Mouse (Mus musculus) CH12.LX (cell line): ENCODE measurements at regions not wholly inside any gene's neighbourhood (a gene's known extent, or its start where the extent isn't known, plus 50 kb on each side); places are given as distances from the start of the nearest gene placed in this dataset.

ENCODE experiments used
- DNase-seq: peaks from one replicate; pipeline ENCODE4 v3.0.0-alpha.2; 2013; ENCODE audit errors: extremely low read depth
- H3K27ac ChIP-seq: 2 replicates; pipeline ENCODE4 v1.5.1; 2012; ENCODE audit warnings: low read depth, mild to moderate bottlenecking, control low read depth, moderate library complexity; ENCODE audit not compliant: insufficient read depth
- H3K27me3 ChIP-seq: replicated peaks from 2 replicates; pipeline ENCODE3; 2012; ENCODE audit warnings: inconsistent platforms
- H3K36me3 ChIP-seq, 2 experiments: replicated peaks in 1 of 2; 2 replicates each; pipeline versions ENCODE3 to v1.6.1; 2012; ENCODE audit warnings: inconsistent platforms in 1 of 2, low read length in 1 of 2, mild to moderate bottlenecking in 1 of 2, mixed read lengths in 1 of 2, moderate library complexity in 1 of 2; ENCODE audit not compliant: control insufficient read depth in 1 of 2, insufficient read depth in 1 of 2
- H3K4me1 ChIP-seq, 2 experiments: 2 replicates each; pipeline ENCODE4 v1.6.1; 2012; ENCODE audit warnings: inconsistent platforms in 1 of 2, moderate library complexity in 1 of 2; ENCODE audit not compliant: insufficient read depth in 2 of 2, control insufficient read depth in 1 of 2
- H3K4me2 ChIP-seq: 2 replicates; pipeline ENCODE4 v1.6.1; 2012; ENCODE audit warnings: low read depth, mild to moderate bottlenecking, control low read depth; ENCODE audit not compliant: poor library complexity, insufficient read depth, severe bottlenecking
- H3K4me3 ChIP-seq, 3 experiments: fragments of 150-350 bp in 1 of 3; sonication (generic) in 1 of 3; replicated peaks in 1 of 3; 2 replicates each; pipeline versions ENCODE3 to v1.5.1; 2011 to 2012; ENCODE audit warnings: low read depth in 2 of 3, low read length in 2 of 3, mild to moderate bottlenecking in 2 of 3, moderate library complexity in 2 of 3, control low read depth in 1 of 3, improper control_type of control experiment in 1 of 3, inconsistent platforms in 1 of 3, mixed read lengths in 1 of 3; ENCODE audit not compliant: poor library complexity in 1 of 3
- H3K79me2 ChIP-seq: replicated peaks from 2 replicates; pipeline ENCODE4 v1.6.1; 2012; ENCODE audit warnings: mild to moderate bottlenecking, moderate library complexity; ENCODE audit not compliant: control insufficient read depth, poor library complexity, insufficient read depth, severe bottlenecking; ENCODE audit errors: extremely low read depth
- H3K9ac ChIP-seq: 2 replicates; pipeline ENCODE4 v1.6.1; 2012; ENCODE audit warnings: low read depth, mild to moderate bottlenecking, control low read depth, moderate library complexity; ENCODE audit not compliant: insufficient read depth
- H3K9me3 ChIP-seq: replicated peaks from 2 replicates; pipeline ENCODE3; 2012; ENCODE audit warnings: low read length, inconsistent platforms, mixed read lengths
- CHD1 ChIP-seq: IDR thresholded peaks from 2 replicates; pipeline ENCODE4 v1.6.1; 2012; ENCODE audit warnings: low read depth, low read length, improper control_type of control experiment, inconsistent platforms
- CHD2 ChIP-seq: IDR thresholded peaks from 2 replicates; pipeline ENCODE4 v1.6.1; 2011; ENCODE audit warnings: low read length, improper control_type of control experiment
- CTCF ChIP-seq, 2 experiments: IDR thresholded peaks in 1 of 2; conservative IDR thresholded peaks in 1 of 2; 2 replicates each; pipeline ENCODE4 v1.5.1; 2011 to 2012; ENCODE audit warnings: low read depth in 2 of 2, low read length in 2 of 2, improper control_type of control experiment in 1 of 2, inconsistent platforms in 1 of 2, mild to moderate bottlenecking in 1 of 2, moderate library complexity in 1 of 2
- GABPA ChIP-seq: IDR thresholded peaks from 2 replicates; pipeline ENCODE4 v1.6.1; 2012; ENCODE audit warnings: low read depth, low read length, improper control_type of control experiment, inconsistent platforms; ENCODE audit not compliant: insufficient replicate concordance
- IRF4 ChIP-seq: IDR thresholded peaks from 2 replicates; pipeline ENCODE4 v1.6.1; 2014; ENCODE audit warnings: low read depth, mild to moderate bottlenecking, inconsistent platforms, low read length, improper control_type of control experiment
- JUND ChIP-seq: conservative IDR thresholded peaks from 2 replicates; pipeline ENCODE4 v1.6.1; 2011; ENCODE audit warnings: low read depth, low read length, improper control_type of control experiment
- MXI1 ChIP-seq: IDR thresholded peaks from 2 replicates; pipeline ENCODE4 v1.6.1; 2011; ENCODE audit warnings: mild to moderate bottlenecking, low read depth, low read length, improper control_type of control experiment
- MYC ChIP-seq: IDR thresholded peaks from 2 replicates; pipeline ENCODE4 v1.6.1; 2011; ENCODE audit warnings: low read depth, mild to moderate bottlenecking, improper control_type of control experiment, low read length
- NRF1 ChIP-seq: IDR thresholded peaks from 2 replicates; pipeline ENCODE4 v1.6.1; 2014; ENCODE audit warnings: low read depth, mild to moderate bottlenecking, inconsistent platforms, low read length, improper control_type of control experiment, moderate library complexity
- POLR2A ChIP-seq: IDR thresholded peaks from 2 replicates; pipeline ENCODE4 v1.6.1; 2011; ENCODE audit warnings: low read depth, mild to moderate bottlenecking, improper control_type of control experiment, low read length
- RCOR1 ChIP-seq: conservative IDR thresholded peaks from 2 replicates; pipeline ENCODE4 v1.6.1; 2012; ENCODE audit warnings: low read depth, mild to moderate bottlenecking, inconsistent platforms, low read length, improper control_type of control experiment
- SIN3A ChIP-seq: IDR thresholded peaks from 2 replicates; pipeline ENCODE4 v1.6.1; 2012; ENCODE audit warnings: low read length, improper control_type of control experiment, inconsistent platforms
- SMC3 ChIP-seq: IDR thresholded peaks from 2 replicates; pipeline ENCODE4 v1.6.1; 2011; ENCODE audit warnings: low read depth, low read length, improper control_type of control experiment
- TBP ChIP-seq: conservative IDR thresholded peaks from 2 replicates; pipeline ENCODE4 v1.6.1; 2011; ENCODE audit warnings: low read depth, low read length, improper control_type of control experiment
- TCF12 ChIP-seq: IDR thresholded peaks from 2 replicates; pipeline ENCODE4 v1.6.1; 2014; ENCODE audit warnings: low read depth, mild to moderate bottlenecking, inconsistent platforms, low read length, improper control_type of control experiment
- UBTF ChIP-seq: IDR thresholded peaks from 2 replicates; pipeline ENCODE4 v1.6.1; 2012; ENCODE audit warnings: low read depth, mild to moderate bottlenecking, inconsistent platforms, low read length, improper control_type of control experiment, moderate library complexity
- USF2 ChIP-seq: conservative IDR thresholded peaks from 2 replicates; pipeline ENCODE4 v1.6.1; 2011; ENCODE audit warnings: low read depth, low read length, improper control_type of control experiment
- ZKSCAN1 ChIP-seq: IDR thresholded peaks from 2 replicates; pipeline ENCODE4 v1.6.1; 2012; ENCODE audit warnings: low read depth, inconsistent platforms, low read length, improper control_type of control experiment, borderline replicate concordance
- dilution Hi-C: fragments of 300-500 bp; cut with MboI; formaldehyde crosslinking; loops from 2 replicates; pipeline ENCODE4 v1.14.3; 2020; ENCODE audit warnings: low sequenced_read_pairs; ENCODE audit not compliant: extremely low pct_unique_long_range_greater_than_20kb, extremely low pct_ligation_motif_present
- in situ Hi-C: fragments of 300-500 bp; cut with MboI; formaldehyde crosslinking; loops from 3 replicates; pipeline ENCODE4 v1.14.3; 2019; ENCODE audit warnings: low sequenced_read_pairs, low pct_ligation_motif_present, low pct_unique_long_range_greater_than_20kb, mixed read lengths

- Histone ChIP-seq H3K9me3 (no peaks in the 10 kb centered on the region), H3K9ac (no peak overlapping the region), H3K36me3 (no peaks in the 10 kb centered on the region), H3K4me2 (no peak overlapping the region), H3K4me1 (no peaks in the 10 kb centered on the region), H3K27me3 (no peaks in the 10 kb centered on the region), H3K27ac (no peak overlapping the region), H3K4me3 (no peak overlapping the region), H3K79me2 (no peaks in the 10 kb centered on the region)
- dilution Hi-C loops (no loop called here), in situ Hi-C loops (no loop called here)
- no peak for DNase-seq
- TF ChIP-seq JUND, result no peak
- TF ChIP-seq ZKSCAN1, result no peak
- TF ChIP-seq RCOR1, result no peak
- TF ChIP-seq CTCF (conservative IDR thresholded peaks at IDR 0.05 in 1 of 2, IDR thresholded peaks at IDR 0.05 in 1 of 2; ENCODE audit: low read depth in 2 of 2, low read length in 2 of 2), result no peak
- TF ChIP-seq GABPA, result no peak
- no peak for TF ChIP-seq SIN3A
- TF ChIP-seq MXI1, result no peak
- no peak for TF ChIP-seq SMC3
- no peak for TF ChIP-seq POLR2A
- no peak for TF ChIP-seq MYC
- no peak for TF ChIP-seq USF2
- TF ChIP-seq UBTF, result no peak
- TF ChIP-seq TBP, result no peak
- no peak for TF ChIP-seq CHD2
- no peak for TF ChIP-seq NRF1
- TF ChIP-seq TCF12, result no peak
- no peak for TF ChIP-seq CHD1
- TF ChIP-seq IRF4, result no peak
Measured at GRCm38 (mm10) chr1:79978156-79978555, 117.2 kb upstream of the Serpine2 start.

- Histone ChIP-seq H3K9me3 (no peaks in the 10 kb centered on the region), H3K36me3 (no peaks in the 10 kb centered on the region), H3K4me1 (peaks cover 0 to 7% of the 10 kb centered on the region in 2 experiments; a peak in 1 of 4 replicates), H3K4me2 (no peak overlapping the region), H3K27me3 (no peaks in the 10 kb centered on the region), H3K4me3 (no peak overlapping the region), H3K79me2 (no peaks in the 10 kb centered on the region), H3K27ac (no peak overlapping the region), H3K9ac (no peak overlapping the region)
- in situ Hi-C loops (no loop called here), dilution Hi-C loops (no loop called here)
- TF ChIP-seq JUND (no peak), RCOR1 (no peak)
- no peak for DNase-seq
Measured at GRCm38 (mm10) chr1:79956121-79956520, 95.1 kb upstream of the Serpine2 start.
